Mouse (Mus musculus) granulocyte monocyte progenitor cell, adult 5-6 weeks (primary cell): Measurements from ENCODE around the gene Npas2. TPM values are rescaled to one million over a fixed set of nuclear protein-coding genes. Genes with fewer than 3 reads are reported as not detected.

Experiments
- ATAC-seq: replicated peaks from 2 replicates; pipeline ENCODE4 v1.8.0; 2016; ENCODE audit warnings: mild to moderate bottlenecking, moderate TSS enrichment, inconsistent platforms; ENCODE audit not compliant: poor library complexity, severe bottlenecking
- total RNA-seq, 2 experiments: library from RNA; stranded (forward) in 1 of 2; stranded (reverse) in 1 of 2; fragments of 200-712, 200-1000 nt in 1 of 2; fragments of >200 nt in 1 of 2; fragmentation: Nextera tagmentation in 1 of 2; gene quantifications; 2 replicates each; pipeline ENCODE4 v1.2.3; 2014 to 2017

Npas2 gene
- total RNA-seq (2014; fragmentation: Nextera tagmentation) (not detected in 2 replicates), total RNA-seq (2017) (not detected in 2 replicates)

DNA sequence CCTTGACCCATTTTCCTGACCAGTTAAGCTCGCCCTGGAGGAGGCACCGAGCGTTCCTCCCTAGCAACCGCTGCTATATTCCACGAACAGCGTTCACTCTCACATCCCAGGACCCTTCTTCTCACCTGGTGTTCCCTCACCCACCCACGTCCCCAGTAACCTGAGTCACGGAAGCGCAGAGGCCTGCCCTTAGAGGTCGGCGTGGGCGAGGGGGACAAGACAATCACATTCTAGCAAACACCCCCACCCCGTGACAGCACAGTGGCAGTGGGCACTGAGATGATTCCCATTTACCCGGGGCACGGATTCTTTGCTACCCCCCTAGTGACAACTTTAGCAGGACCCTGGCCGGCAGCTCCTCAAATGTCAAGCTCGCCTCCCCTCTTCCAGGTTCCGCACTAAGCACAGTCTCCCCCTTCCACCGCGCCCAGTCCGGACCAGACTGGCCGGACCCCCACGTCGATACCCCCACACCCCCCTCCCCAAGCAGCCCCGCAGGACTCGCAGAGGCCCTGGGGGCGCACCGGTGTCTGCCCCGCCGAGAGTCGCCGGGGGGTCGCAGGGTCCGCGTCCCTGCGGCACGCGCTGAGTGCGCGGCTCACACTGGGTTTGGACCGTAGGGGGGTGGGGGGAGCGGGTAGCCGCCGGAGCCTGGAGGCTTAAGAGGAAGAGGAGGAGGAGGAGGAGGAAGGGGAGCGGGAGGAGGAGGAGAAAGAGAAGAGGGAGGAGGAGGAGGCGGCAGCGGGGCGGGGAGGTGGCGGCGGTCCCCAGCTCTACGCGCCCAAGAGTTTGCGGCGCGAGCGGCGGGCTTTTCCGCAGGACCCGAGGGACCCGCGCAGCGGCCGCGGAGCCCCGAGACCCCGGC, at the start of gene Npas2:
Gene Npas2, plus strand, starts transcription at position 735 of the 865 bp plus-strand sequence.
- no peak for ATAC-seq

GRCm38 (mm10) chr1:39156778-39157177, 36.8 kb upstream of the Npas2 start:
- ATAC-seq: no peak

GRCm38 (mm10) chr1:39160167-39160566, 33.4 kb upstream of the Npas2 start:
- ATAC-seq: no peak

DNA sequence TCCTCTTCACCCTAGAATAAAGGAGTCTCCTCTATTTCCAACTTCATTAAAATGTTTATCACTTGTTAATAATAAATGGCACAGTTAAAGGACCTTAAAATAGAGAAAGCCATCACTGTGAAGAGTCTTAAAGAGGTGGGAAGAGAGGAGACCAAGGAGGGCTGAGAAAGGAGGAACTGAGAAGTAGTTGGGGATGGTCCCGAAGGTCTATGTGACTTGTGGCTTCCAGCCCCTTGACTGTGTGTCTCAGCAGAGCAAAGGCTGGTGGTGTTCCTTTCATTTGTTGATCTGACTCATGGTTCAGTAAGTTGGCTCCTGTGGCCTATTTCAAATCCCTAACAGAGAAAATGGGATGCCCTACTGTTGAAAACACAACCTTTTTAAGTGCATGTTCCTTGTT, 30.5 kb upstream of the Npas2 start:
- ATAC-seq: no peak

DNA sequence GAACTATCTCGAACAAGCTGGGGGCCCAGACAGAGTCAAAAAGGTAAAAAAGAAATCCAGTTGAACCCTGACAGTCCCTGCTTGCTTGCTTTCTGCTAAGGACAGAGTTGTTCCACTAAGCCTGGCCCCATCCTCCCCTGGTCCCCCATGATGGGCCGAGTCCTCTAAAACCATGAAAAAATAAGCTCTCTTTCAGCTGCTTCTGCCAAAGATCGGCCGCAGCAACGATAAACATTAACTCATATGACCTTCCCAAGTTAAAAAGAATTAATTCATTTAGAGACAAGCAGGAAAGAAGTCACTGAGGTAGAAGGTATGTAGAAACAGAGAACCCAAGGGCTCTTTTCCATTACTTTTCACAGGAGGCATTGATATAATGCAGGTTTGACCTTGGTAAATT, 16.8 kb upstream of the Npas2 start:
- ATAC-seq: no peak

DNA sequence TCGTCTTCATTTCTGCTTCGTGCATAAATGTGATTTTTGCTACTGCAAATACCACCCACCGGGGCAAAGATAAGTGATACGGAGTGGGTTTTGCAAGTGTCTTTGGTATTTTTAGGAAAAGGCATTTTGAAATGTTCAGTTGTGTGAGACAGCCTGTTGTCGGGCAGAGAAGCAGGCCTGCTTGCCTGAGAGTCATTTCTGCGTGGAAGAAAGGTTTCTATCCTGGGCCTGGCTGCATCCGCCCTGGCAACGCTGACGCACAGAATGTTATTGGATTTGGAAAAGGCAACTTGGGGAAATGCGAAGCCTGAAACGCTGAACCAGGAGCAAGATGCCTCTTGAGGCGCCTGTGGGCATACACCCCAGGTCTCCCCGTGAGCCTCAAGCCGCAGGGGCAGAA, 16.3 kb upstream of the Npas2 start:
- ATAC-seq: no peak

DNA sequence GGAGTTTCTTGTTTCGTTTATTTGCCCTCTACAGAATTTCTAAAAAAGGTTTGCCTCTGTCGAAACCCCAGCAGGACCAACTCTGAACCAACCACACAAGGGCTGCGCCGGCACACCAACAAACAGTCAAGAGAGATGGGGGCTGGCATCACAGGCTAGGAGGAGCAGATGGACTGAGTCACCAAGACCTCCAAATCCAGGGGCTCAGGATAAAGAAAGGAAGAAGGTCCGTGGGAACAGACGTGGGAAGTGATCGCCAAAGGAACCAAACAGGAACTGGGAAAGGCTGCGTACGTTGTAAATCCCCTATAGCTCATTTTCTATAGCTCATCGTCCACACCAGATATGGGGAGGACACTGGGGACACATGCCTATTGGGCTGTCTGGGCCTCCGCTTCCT, 13.7 kb upstream of the Npas2 start:
- ATAC-seq: no peak

GRCm38 (mm10) chr1:39180517-39180916, 13.0 kb upstream of the Npas2 start:
- ATAC-seq: no peak

GRCm38 (mm10) chr1:39181901-39182300, 11.6 kb upstream of the Npas2 start:
- ATAC-seq: no peak

DNA sequence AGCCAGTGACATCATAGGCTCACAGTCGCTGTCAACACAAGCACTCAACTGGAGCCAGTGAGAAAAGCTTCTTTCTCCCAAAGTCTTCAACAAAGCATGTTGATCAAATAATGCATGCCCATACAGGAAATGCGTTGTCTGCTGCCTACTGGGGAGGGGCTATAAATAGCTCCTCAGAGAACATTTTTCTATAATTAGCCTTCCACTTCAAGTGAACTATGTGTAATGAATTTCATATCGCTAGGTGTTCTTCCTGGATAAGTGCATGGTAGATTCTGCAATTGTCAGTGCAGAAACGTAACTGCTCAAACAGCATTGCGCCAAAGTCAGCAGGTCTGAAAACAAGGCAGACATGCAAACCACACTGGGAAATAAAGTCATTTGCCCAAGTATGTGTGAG, 7.7 kb upstream of the Npas2 start:
- no peak for ATAC-seq

GRCm38 (mm10) chr1:39186711-39187437, 6.7 kb upstream of the Npas2 start:
- ATAC-seq: no peak

GRCm38 (mm10) chr1:39191122-39191521, 2.4 kb upstream of the Npas2 start:
- ATAC-seq: no peak

- 0 out of 2 replicates have a peak, but pooled peaks have one; percentile 17 for ATAC-seq
Measured at GRCm38 (mm10) chr1:39192460-39192996, 1.0 kb upstream of the Npas2 start.

DNA sequence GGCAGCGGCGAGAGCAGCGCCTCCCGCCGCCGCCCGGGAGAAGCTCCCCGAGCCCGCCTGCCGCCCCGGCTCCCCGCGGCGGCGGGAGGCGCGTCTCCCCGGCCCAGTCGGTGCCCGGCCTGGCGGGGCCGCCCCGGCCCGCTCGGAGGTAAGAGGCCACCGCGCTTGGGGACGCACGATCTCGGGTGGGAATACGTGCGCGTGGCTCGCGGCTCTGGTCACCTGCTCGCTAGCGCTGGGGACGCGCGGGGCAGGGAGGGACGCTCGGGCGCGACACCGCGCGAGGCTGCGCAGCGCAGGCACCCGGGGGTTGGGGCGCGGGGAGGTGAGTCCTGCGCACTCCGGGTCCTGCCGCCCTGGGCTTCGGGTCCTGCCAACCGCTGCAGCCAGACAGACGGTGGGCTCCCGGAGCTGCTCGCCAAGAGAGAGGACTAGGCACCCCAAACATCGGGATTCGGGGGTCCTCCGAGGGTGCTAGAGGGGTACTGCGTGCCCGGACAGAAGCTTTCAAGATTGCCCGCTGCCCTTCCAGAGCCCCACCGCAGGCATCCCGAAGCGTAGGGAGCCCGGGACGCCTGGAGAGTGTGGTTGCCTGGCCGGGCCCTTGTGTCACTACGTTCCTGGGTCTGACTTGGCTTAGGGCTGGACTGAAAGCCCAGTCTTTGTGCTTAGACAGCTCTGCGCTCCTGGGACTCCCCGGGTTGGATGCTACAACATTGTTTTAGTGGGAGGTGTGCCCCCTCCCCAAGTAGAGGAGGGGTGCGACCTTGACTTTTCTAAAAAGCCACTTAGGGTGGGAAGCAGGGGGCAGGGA, 538 bp downstream of the Npas2 start:
- no peak for ATAC-seq

DNA sequence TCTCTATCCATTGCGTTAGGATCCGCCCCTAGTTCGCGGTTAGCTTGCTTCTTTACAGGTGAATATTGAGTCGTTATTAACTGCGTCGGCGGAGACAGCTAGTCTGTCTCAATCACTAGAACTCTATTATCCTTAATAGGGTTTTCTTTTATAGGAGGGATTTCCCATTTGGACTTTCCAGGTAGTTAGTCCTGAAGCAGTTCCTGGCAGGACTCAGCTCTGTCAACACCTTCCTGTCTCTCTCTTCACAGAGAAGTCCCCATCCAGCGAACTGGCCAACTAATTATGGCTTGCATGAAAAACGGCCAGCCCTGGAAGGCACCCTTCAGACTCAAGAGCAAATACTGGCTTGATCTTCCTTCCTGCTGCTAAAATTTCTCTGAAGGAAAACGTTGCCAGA, 1.4 kb downstream of the Npas2 start:
- ATAC-seq: no peak

GRCm38 (mm10) chr1:39196126-39196525, 2.6 kb downstream of the Npas2 start:
- no peak for ATAC-seq

- peak; percentile 66 for ATAC-seq
Measured at GRCm38 (mm10) chr1:39196676-39197375, 3.3 kb downstream of the Npas2 start.

DNA sequence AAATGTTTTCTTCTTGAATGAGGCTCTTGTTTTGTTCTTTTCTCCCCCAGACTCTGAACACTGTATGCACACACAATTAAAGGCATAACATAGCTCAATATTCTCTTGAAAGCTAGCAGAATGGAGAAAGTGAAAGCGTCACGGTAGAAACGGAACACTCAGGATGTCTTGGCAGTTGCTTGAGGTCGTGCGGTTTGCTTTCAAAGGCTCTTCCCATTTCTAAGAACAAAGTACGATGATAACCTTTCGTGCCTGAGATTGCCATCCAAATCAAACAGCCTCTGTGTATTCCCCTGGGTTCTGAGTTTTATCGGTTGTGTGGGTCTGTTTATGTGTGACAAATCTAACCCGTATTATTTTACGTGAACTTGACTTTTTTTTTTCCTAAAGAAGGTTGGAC, 11.5 kb downstream of the Npas2 start:
- peak; percentile 64 for ATAC-seq

DNA sequence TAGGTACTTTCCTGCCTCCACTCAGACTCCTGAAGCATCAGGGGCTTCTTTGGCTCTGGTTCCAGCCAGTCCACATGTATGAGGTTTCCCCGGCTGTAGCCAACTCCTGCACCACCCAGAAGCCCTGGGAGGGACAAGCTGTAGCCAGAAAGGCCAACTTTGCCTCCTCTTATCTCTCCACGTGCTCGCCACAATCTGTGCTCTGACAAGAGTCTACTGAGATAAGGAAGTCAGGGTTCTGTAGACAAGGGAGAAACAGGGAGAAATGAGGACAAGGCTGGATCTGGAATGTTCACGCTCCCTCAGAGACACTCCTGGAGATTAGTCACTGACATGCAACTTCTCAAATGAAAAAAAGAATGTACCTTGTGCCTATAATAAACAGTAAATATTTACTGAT, 12.2 kb downstream of the Npas2 start:
- ATAC-seq: no peak

DNA sequence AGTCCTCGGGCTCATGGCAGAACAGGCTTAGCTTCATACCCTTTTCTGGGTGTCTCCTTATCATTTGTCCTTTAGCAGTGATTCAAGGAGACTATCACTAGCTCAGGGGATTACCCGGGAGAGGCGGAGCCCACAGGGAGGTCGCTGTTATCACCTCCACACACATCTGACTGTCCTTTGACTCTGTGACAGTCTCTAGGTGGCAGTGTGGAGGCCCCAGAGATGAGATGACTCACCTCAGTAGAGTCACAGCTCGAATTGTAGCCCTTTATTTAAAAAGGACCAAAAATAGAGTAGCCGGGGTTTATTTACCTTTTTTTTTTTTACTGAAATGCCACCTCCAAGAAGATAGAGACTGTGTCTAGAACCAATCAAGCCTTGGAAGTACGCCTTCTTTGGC, 13.4 kb downstream of the Npas2 start:
- ATAC-seq: peak; percentile 53
